Mouse (Mus musculus) brown adipose tissue, adult 24 weeks (tissue): ENCODE results near the gene Gimap8. TPM values are rescaled to one million over a fixed set of nuclear protein-coding genes. Genes with fewer than 3 reads are reported as not detected.

Source experiments
- H3K27ac ChIP-seq: fragments of 200-500 bp; replicated peaks from 2 replicates; pipeline ENCODE4 v1.5.1; 2012; ENCODE audit warnings: low read depth, mild to moderate bottlenecking, low read length
- H3K4me1 ChIP-seq: fragments of 200-500 bp; 2 replicates; pipeline ENCODE4 v1.6.1; 2012; ENCODE audit warnings: low read length, mixed read lengths; ENCODE audit not compliant: control insufficient read depth, insufficient read depth, insufficient read length
- H3K4me3 ChIP-seq: fragments of 200-500 bp; 2 replicates; pipeline ENCODE4 v1.5.1; 2012; ENCODE audit warnings: low read depth, mild to moderate bottlenecking, low read length, moderate library complexity; ENCODE audit not compliant: insufficient read depth
- polyA plus RNA-seq: library from polyadenylated mRNA; stranded (reverse); fragments of >200 nt; gene quantifications from 2 replicates; pipeline ENCODE4 v1.2.4, GENCODE M21; 2012; ENCODE audit not compliant: missing spikeins, insufficient read depth, insufficient read length

Gene Gimap8
- polyA plus RNA-seq, 1 experiment = 3.4 TPM

DNA sequence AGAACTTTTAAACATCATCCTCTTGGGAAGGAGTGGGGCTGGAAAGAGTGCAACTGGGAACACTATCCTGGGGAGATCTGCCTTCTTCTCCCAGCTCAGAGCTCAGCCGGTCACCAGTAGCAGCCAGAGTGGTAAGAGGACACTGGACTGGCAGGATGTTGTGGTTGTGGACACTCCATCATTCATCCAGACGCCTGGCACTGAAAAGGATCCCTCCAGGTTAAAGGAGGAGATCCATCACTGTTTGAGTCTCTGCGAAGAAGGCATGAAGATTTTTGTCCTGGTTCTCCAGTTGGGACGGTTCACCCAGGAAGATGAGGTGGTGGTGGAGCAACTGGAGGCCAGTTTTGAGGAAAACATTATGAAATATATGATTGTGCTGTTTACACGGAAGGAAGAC is 11.7 kb downstream of the Gimap8 start:
- Histone ChIP-seq H3K27ac (no peak overlapping the region), H3K4me3 (no peak overlapping the region), H3K4me1 (no peaks in the 10 kb centered on the region)

GRCm38 (mm10) chr6:48664750-48665149 is 17.7 kb downstream of the Gimap8 start:
- H3K4me1 ChIP-seq = no peaks in the 10 kb centered on the region
- H3K27ac ChIP-seq = no peak overlapping the region

DNA sequence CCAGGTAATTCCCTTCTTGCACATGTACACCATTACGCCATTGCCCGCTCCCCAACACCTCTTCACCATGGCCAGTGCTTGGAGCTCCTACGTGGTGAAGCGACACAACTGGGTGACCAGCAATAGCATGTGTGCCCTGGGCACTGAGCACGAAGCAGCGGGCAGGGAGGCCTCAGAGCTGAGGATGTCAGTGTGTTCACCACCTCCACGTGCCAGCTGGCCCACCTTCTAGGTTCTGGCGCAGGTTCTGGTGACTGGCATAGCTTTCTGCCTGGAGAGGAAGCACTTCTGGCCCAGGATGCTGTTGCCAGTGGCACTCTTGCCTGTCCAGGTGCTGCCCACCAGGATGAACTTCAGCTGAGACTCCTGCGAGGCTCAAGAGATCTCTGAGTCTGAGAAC is 18.4 kb downstream of the Gimap8 start:
- H3K27ac ChIP-seq = no peak overlapping the region
- no peak overlapping the region for H3K4me3 ChIP-seq
- H3K4me1 ChIP-seq = no peaks in the 10 kb centered on the region

More at GRCm38 (mm10) chr6:48664750-48665149, 17.7 kb downstream of the Gimap8 start:
- H3K4me3 ChIP-seq = no peak overlapping the region

DNA sequence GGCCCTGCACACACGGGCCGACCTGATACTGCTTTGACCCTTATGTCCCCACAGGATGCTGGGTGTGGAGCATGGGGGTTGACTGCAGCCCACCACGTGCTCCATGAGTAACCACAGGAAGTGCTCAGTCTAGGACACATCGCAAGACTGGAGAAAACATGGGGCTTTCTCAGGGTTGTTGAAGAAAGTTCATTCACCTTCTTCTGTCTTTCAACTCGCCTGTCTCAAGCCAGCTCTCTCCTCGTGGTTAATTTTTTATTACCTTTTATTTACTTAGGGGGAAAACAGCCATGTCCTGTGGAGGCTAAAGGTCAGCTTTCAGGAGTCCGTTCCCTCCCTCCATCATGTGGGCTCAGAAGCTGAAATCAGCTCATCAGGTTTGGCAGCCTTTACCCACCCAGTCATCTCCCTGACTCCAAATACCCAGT is 19.1 kb downstream of the Gimap8 start:
- H3K4me1 ChIP-seq = no peaks in the 10 kb centered on the region
- H3K4me3 ChIP-seq = no peak overlapping the region
- no peak overlapping the region for H3K27ac ChIP-seq

- H3K27ac ChIP-seq = no peak overlapping the region
- no peak overlapping the region for H3K4me3 ChIP-seq
- no peaks in the 10 kb centered on the region for H3K4me1 ChIP-seq
Observed at GRCm38 (mm10) chr6:48668022-48668421, 21.0 kb downstream of the Gimap8 start.

GRCm38 (mm10) chr6:48669446-48669969 is 22.5 kb downstream of the Gimap8 start:
- H3K4me3 ChIP-seq = no peak overlapping the region

DNA sequence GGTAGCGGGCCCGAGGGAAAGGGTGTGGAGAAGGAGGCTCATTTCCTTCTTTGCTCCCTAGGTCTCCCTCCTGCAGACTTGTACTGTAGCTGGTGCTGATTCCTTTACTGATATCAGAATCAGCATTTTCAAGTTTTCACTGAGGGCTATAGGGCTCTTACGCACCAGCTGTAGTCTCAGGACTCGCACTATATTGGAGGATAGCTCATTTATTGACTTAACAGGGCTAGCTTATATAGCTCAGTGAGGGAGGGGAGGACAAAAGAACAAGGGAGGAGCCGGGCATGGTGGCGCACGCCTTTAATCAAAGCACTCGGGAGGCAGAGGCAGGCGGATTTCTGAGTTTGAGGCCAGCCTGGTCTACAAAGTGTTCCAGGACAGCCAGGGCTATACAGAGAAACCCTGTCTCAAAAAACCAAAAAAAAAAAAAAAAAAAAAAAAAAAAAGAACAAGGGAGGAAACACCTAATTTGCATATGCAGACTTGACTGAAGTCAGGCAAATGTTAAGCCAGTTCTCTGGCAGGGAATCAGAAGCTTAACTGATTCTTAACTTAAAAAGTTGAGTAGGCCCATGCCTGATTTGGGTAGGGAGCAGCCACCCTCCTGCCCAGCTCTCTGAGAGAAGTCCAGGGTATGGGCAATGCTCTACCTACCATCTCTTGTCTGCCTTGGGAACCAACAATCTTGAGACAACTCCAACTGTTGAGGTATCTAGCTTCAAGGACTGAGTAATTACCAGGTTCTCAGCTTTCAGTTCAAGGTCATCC is 27.4 kb downstream of the Gimap8 start:
- Histone ChIP-seq H3K4me3 (no peak overlapping the region), H3K4me1 (no peaks in the 10 kb centered on the region), H3K27ac (no peak overlapping the region)

More at GRCm38 (mm10) chr6:48669446-48669969, 22.5 kb downstream of the Gimap8 start:
- no peaks in the 10 kb centered on the region for H3K4me1 ChIP-seq
- no peak overlapping the region for H3K27ac ChIP-seq

GRCm38 (mm10) chr6:48675400-48675930 is 28.4 kb downstream of the Gimap8 start:
- Histone ChIP-seq H3K4me1 (peaks cover 3% of the 10 kb centered on the region; the same call in 1 of the 2 replicates), H3K27ac (peak overlapping the region; percentile 47), H3K4me3 (peak overlapping the region; percentile 74)

DNA sequence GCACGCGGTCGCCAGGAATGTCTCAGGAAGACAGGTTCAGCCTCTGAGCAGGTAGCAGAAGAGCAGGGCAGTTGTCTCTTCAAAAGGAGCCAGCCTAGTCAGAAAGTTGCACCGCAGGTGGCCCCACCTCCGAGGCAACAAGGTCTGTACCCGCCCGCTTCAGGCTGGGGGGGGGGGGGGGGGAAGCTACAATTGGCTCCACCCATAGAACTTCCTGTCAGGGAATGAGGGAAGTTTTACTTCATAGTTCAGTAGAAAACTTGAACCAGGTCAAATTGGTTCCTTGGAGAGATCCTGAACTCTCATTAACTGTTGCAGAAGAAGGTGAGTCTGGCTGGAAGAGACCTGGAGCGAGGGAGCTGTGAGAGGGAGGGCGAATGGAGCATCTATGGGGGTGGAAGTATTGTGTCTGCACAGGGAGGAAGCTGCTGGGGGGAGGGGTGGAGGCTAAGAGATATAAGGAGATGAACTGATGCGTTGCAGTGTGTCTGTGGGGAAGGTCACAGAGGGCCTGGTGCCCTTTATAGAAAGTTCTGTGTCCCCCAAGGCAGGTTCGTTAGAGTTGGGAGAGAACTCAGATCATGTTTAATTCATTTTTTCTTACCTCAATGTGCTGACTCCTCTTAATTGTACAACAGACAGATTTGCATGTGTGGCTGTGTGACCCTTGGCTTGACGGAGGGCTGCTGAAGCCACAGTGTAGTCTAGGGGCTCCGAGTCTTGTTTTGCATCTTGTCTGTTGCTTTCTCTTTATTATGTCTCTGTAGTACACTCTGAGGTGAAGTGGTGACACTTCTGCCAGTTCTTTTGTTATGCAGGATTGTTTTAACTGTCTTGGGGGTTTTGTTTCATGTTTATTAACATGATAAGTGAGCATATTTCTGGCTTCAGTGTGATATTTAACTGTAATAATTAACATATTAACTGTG is 29.2 kb downstream of the Gimap8 start, which contains the start of gene Gimap9:
Gimap9 (plus strand) TSS at position 199 of the 929 bp plus-strand sequence.
- H3K4me3 ChIP-seq = peak within 1 kb of the TSS; percentile 74
- H3K27ac ChIP-seq = peak within 1 kb of the TSS; percentile 92
- H3K4me1 ChIP-seq = peaks cover 4% of the 10 kb centered on the region; the same call in 1 of the 2 replicates

GRCm38 (mm10) chr6:48676860-48677415 is 29.9 kb downstream of the Gimap8 start:
- Histone ChIP-seq H3K4me1 (peaks cover 5% of the 10 kb centered on the region; the same call in 1 of the 2 replicates), H3K27ac (no peak overlapping the region), H3K4me3 (peak overlapping the region; percentile 38)

DNA sequence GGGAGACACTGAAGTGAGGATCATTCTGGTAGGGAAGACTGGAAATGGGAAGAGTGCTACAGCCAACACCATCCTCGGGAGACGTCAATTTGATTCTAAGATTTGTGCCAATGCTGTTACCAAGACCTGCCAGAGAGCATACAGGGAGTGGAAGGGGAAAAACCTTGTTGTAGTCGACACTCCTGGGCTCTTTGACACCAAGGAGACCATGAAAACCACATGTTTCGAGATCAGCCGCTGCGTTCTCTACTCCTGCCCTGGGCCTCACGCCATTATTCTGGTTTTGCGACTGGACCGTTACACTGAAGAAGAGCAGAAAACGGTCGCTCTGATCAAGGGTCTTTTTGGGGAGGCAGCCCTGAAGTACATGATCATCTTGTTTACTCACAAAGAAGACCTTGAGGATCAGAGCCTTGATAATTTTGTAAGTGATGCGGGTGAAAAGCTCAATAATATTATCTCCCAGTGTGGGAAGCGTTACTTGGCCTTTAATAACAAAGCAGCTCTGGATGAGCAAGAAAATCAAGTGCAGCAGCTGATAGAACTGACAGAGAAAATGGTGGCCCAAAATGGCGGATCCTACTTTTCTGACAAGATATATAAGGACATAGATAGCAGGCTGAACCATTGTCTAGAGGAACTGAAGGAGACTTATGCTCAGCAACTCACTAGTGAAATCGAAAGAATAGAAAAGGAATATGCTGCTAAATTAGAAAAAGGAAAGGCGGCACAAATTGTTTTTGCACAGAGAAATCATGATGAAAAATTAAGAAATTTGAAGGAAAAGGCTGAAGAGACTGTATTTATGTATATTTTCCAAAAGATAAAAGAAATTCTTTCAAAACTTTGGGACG is 30.7 kb downstream of the Gimap8 start:
- H3K4me3 ChIP-seq = no peak overlapping the region; the same call in 1 of the 2 replicates
- H3K4me1 ChIP-seq = peaks cover 8% of the 10 kb centered on the region; the same call in 1 of the 2 replicates
- H3K27ac ChIP-seq = peak overlapping the region; percentile 30; the same call in 1 of the 2 replicates

DNA sequence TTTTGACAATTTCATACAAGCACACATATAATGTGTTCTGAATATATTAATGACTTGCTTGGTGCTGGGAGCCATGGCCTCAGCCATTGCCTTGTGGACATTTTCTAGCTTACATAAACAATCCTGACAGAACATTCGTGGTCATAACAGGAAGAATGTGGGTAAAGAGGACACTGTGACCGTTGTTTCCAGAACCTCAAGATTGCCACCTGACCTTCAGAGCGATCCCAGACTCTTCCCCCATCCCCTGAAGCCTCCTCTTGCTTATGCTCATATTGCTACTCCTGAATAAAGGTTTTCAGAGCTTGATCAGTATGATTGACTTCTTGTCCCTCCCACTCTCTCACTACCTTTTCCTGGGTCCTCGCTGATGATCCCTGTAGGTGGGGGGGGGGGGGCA is 31.4 kb downstream of the Gimap8 start:
- Histone ChIP-seq H3K4me1 (peaks cover 10% of the 10 kb centered on the region; the same call in 1 of the 2 replicates), H3K4me3 (no peak overlapping the region), H3K27ac (no peak overlapping the region)

GRCm38 (mm10) chr6:48679701-48680100 is 32.7 kb downstream of the Gimap8 start:
- H3K4me1 ChIP-seq = peaks cover 10% of the 10 kb centered on the region; the same call in 1 of the 2 replicates
- no peak overlapping the region for H3K4me3 ChIP-seq
- H3K27ac ChIP-seq = peak overlapping the region; percentile 12; the same call in 1 of the 2 replicates

DNA sequence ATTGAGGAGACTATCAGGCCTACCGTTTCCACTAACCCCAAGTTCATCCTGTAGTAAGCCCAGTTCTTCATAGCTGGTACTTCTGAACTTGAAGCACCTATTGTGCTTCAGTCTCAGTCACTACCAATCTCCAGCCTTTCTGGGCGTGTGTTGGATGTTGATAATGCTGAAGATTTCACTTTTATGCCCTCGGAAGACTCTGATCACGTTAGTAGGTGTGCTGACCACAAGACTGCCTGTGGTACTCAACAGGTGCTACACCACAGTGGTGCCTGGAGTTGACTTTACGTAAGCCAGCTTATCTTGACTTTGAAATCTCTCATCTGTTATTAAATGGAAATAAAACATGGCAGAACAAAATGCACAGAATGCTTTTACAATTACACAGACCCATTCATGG is 33.4 kb downstream of the Gimap8 start:
- Histone ChIP-seq H3K27ac (peak overlapping the region; percentile 65), H3K4me3 (no peak overlapping the region), H3K4me1 (peaks cover 10% of the 10 kb centered on the region; the same call in 1 of the 2 replicates)
